In the genomic region with DNA sequence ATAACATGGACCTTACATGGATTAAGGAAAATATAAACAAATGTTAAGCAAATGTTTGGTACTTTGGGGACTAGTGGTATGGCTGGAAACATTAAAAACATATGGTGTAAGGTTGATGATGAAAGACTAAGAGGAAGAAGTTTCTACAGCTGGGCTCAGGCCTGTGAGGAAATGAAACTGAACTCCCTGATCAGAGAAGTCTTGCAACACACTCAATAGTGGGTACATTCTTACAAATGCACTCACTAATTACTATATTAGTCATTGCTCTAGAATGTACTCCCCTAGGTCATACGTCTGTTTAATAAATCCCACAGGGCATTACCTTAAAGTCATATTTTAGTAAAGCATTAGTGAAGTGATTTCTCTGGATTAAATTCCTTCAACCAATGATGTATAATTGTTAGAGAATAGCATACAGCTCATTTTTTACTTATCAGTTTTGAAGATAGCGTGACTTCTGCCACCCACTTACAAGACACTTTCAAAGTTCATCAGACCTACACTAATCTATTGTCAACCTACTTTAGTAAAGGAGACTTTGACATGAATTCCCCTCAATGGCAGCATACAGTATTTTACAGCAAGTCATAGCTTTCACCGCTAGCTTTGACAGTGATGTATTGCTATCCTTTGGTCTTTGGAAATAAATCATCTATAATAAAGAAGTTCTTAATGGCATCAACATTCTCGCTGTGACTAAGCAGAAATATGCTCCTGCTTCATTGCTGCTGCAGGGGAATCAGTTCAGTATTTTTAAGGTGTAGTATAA, we compare ENCODE assay signal across 17 mouse cellular contexts. TPM values are rescaled to one million over a fixed set of nuclear protein-coding genes. Genes with fewer than 3 reads are reported as not detected.
DNase-seq lines count a peak whose midpoint lies in the region; ATAC-seq and TF ChIP-seq lines count a peak whose summit lies in the region.
"Had no signal": no experiment of that assay in that cellular context is flagged by ENCODE, and none has a peak within 500 bp of the region (broad histone marks: within the 10 kb centered on the region; RNA-seq: fewer than 3 reads in every experiment).

No protein-coding gene starts in this region.

- H3K9me3 ChIP-seq in midbrain, embryonic 15.5 days, result no peaks in the 10 kb centered on the region
- no peaks in the 10 kb centered on the region for H3K9me3 ChIP-seq in midbrain, embryonic 13.5 days
- H3K9me3 ChIP-seq: forebrain, embryonic 10.5 days; intestine, embryonic 15.5 days; limb, embryonic 12.5 days; stomach, embryonic 15.5 days had no signal

- no peak for DNase-seq in heart, adult 2 months
- DNase-seq in heart, adult 11 months, result no peak
- DNase-seq in forelimb bud, embryonic 11.5 days (ENCODE audit: low read depth, low spot score), result peak; percentile 29
- no peak for DNase-seq in cerebellum, postnatal 25 days
- DNase-seq in cerebellum, adult 8-10 months, result no peak
- DNase-seq: adrenal gland, postnatal 25 days; cerebellum, postnatal 10 days; kidney, postnatal 10 days; thymus, postnatal 25 days had no signal

- H3K27ac ChIP-seq in heart, adult 2 months, result peak overlapping the region; percentile 13
- H3K27ac ChIP-seq in midbrain, embryonic 15.5 days, result no peak overlapping the region
- H3K27ac ChIP-seq in midbrain, embryonic 13.5 days, result no peak overlapping the region
- H3K27ac ChIP-seq: forebrain, embryonic 10.5 days; intestine, embryonic 15.5 days; limb, embryonic 12.5 days; stomach, embryonic 15.5 days had no signal

- no peak overlapping the region for H3K9ac ChIP-seq in heart, adult 2 months (ENCODE audit: low read depth, low read length)
- no peak overlapping the region for H3K9ac ChIP-seq in midbrain, embryonic 15.5 days
- H3K9ac ChIP-seq in midbrain, embryonic 13.5 days (replicated peaks), result no peak overlapping the region
- H3K9ac ChIP-seq: intestine, embryonic 15.5 days; limb, embryonic 12.5 days; stomach, embryonic 15.5 days had no signal

- no peaks in the 10 kb centered on the region for H3K79me2 ChIP-seq in heart, adult 2 months (replicated peaks; ENCODE audit: control insufficient read depth, insufficient read depth, low read length)
- H3K79me2 ChIP-seq in myocyte (ENCODE audit: control insufficient read depth, insufficient read depth), result no peaks in the 10 kb centered on the region

- H3K4me2 ChIP-seq in midbrain, embryonic 15.5 days, result 0 out of 2 replicates have a peak overlapping the region, but pooled peaks have one; percentile 13
- H3K4me2 ChIP-seq in midbrain, embryonic 13.5 days (replicated peaks), result no peak overlapping the region
- no peak overlapping the region for H3K4me2 ChIP-seq in myocyte (ENCODE audit: low read depth)
- H3K4me2 ChIP-seq: intestine, embryonic 15.5 days; limb, embryonic 12.5 days; stomach, embryonic 15.5 days had no signal

- H3K27me3 ChIP-seq in heart, adult 2 months (ENCODE audit: control insufficient read depth, insufficient read depth, low read length), result no peaks in the 10 kb centered on the region
- no peaks in the 10 kb centered on the region for H3K27me3 ChIP-seq in midbrain, embryonic 15.5 days (replicated peaks)
- H3K27me3 ChIP-seq in midbrain, embryonic 13.5 days, result peaks cover 3% of the 10 kb centered on the region; the same call in 1 of the 2 replicates
- no peaks in the 10 kb centered on the region for H3K27me3 ChIP-seq in myocyte (ENCODE audit: control insufficient read depth, insufficient read depth, insufficient read length)
- H3K27me3 ChIP-seq: intestine, embryonic 15.5 days; stomach, embryonic 15.5 days had no signal

- H3K4me1 ChIP-seq in heart, adult 2 months (ENCODE audit: control insufficient read depth, insufficient read depth, low read length), result no peaks in the 10 kb centered on the region; the same call in 1 of the 2 replicates
- peaks cover 2% of the 10 kb centered on the region; the same call in 1 of the 2 replicates for H3K4me1 ChIP-seq in midbrain, embryonic 15.5 days
- no peaks in the 10 kb centered on the region for H3K4me1 ChIP-seq in midbrain, embryonic 13.5 days (replicated peaks)
- H3K4me1 ChIP-seq: forebrain, embryonic 10.5 days; intestine, embryonic 15.5 days; limb, embryonic 12.5 days; stomach, embryonic 15.5 days had no signal

- no peak for TF ChIP-seq POLR2A in heart, adult 2 months (IDR thresholded peaks at IDR 0.05; ENCODE audit: insufficient read depth, low read depth, low read length)
- TF ChIP-seq POLR2A in myocyte (IDR thresholded peaks at IDR 0.05; ENCODE audit: insufficient read length, low read depth), result no peak

- no peak for ATAC-seq in midbrain, embryonic 15.5 days (replicated peaks)
- ATAC-seq in midbrain, embryonic 13.5 days, result no peak
- ATAC-seq: intestine, embryonic 15.5 days had no signal

- no peak for TF ChIP-seq CTCF in heart, adult 2 months (IDR thresholded peaks at IDR 0.05)

- TF ChIP-seq EP300 in heart, adult 2 months (IDR thresholded peaks at IDR 0.05; ENCODE audit: insufficient read depth, low read depth, low read length), result no peak

- 58% methylated on average over 4 of the region's 4 CpGs for WGBS in heart, adult 2 months
- 80% methylated on average over 4 of the region's 4 CpGs for WGBS in midbrain, embryonic 15.5 days
- WGBS in midbrain, embryonic 13.5 days, result 83% methylated on average over 4 of the region's 4 CpGs

- H3K36me3 ChIP-seq in heart, adult 2 months (ENCODE audit: control insufficient read depth, insufficient read depth, low read length), result no peaks in the 10 kb centered on the region
- H3K36me3 ChIP-seq in midbrain, embryonic 15.5 days (replicated peaks), result no peaks in the 10 kb centered on the region
- H3K36me3 ChIP-seq in midbrain, embryonic 13.5 days, result no peaks in the 10 kb centered on the region
- H3K36me3 ChIP-seq in myocyte (ENCODE audit: control insufficient read depth, insufficient read depth), result no peaks in the 10 kb centered on the region
- H3K36me3 ChIP-seq: forebrain, embryonic 10.5 days; intestine, embryonic 15.5 days; limb, embryonic 12.5 days; stomach, embryonic 15.5 days had no signal

- intact Hi-C loops in heart, adult 2 months (cut with DNase I), result no loop called here

- H3K4me3 ChIP-seq in heart, adult 2 months, result peak overlapping the region; percentile 29
- H3K4me3 ChIP-seq in midbrain, embryonic 15.5 days, result no peak overlapping the region
- no peak overlapping the region for H3K4me3 ChIP-seq in midbrain, embryonic 13.5 days (replicated peaks)
- no peak overlapping the region for H3K4me3 ChIP-seq in myocyte
- H3K4me3 ChIP-seq: forebrain, embryonic 10.5 days; intestine, embryonic 15.5 days; limb, embryonic 12.5 days; stomach, embryonic 15.5 days had no signal

- no peak overlapping the region for H3ac ChIP-seq in myocyte (ENCODE audit: control insufficient read depth, insufficient read length)

TF ChIP-seq in myocyte, 11 proteins besides CTCF, POLR2A, EP300 and RAD21:
- no peak for TF ChIP-seq MYOG (IDR thresholded peaks at IDR 0.05; ENCODE audit: control insufficient read depth in 1 of 3, insufficient read depth in 1 of 3, insufficient read length in 2 of 3, low read depth in 2 of 3)
- no peak for TF ChIP-seq USF1 (IDR thresholded peaks at IDR 0.05; ENCODE audit: low read depth)
- 0 out of 2 replicates have a peak, but pooled peaks have one; percentile 42 for TF ChIP-seq CEBPB (IDR thresholded peaks at IDR 0.05; ENCODE audit: insufficient read depth, poor library complexity, severe bottlenecking)
- TF ChIP-seq SRF (IDR thresholded peaks at IDR 0.05; ENCODE audit: control insufficient read depth, insufficient read length, low read depth), result no peak
- no peak for TF ChIP-seq MAX (IDR thresholded peaks at IDR 0.05; ENCODE audit: low read depth)

RNA-seq across cellular contexts. Expression of a gene that starts 10.9 kb away (rescaled TPM):
- total RNA-seq in heart, adult 2 months (2021), result 1 to 10 TPM; 1.7 to 2.4 TPM
- 1.2 and 2.0 TPM in 2 replicates for polyA plus RNA-seq in heart, adult 2 months (2012; rRNA removed)
- polyA plus RNA-seq in midbrain, embryonic 15.5 days (2015; fragmentation: Nextera tagmentation; extraction: Ambion mirVana), result 34.7 and 37.7 TPM in 2 replicates
- 15.3 and 17.6 TPM in 2 replicates for polyA plus RNA-seq in midbrain, embryonic 13.5 days (2015; fragmentation: Nextera tagmentation; extraction: Ambion mirVana)
- polyA plus RNA-seq in myocyte (2012; fragmentation: generic; extraction: Trizol), result 0.08 TPM
- total RNA-seq: MEL had no signal
